ENCODE assay signal across 9 mouse cellular contexts in the genomic region with DNA sequence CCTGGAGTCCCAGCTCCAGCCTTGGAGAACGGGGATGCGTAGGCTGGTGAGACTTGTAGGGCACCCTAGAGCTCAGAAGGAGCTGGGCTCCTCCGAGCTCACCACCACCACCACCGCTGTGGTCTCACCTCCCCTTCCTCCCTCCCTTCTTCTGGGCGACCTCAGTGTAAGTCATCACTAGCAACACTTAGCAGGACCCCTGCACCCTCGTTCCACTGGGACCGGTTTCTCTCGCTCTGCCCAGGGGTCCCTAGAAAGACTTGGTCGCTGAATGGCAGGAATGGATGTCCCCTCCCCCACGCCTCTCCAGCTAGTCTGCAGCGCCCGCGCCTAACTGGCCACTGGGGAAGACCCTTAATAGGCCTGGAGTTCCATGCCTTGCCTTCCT. TPM values are rescaled to one million over a fixed set of nuclear protein-coding genes. Genes with fewer than 3 reads are reported as not detected.
DNase-seq lines count a peak whose midpoint lies in the region; ATAC-seq and TF ChIP-seq lines count a peak whose summit lies in the region.
"Had no signal": no experiment of that assay in that cellular context is flagged by ENCODE, and none has a peak within 500 bp of the region (broad histone marks: within the 10 kb centered on the region; RNA-seq: fewer than 3 reads in every experiment).

No protein-coding gene starts in this region.

- peak overlapping the region; percentile 33 to 42; a peak in 3 of 4 replicates for H3K4me3 ChIP-seq in heart, embryonic 14.5 days (ENCODE audit: control insufficient read depth in 1 of 2, insufficient read depth in 1 of 2, low read depth in 1 of 2, low read length in 2 of 2)
- peak overlapping the region; percentile 98 for H3K4me3 ChIP-seq in cerebellum, adult 2 months (replicated peaks; ENCODE audit: insufficient read depth, low read depth, low read length)
- H3K4me3 ChIP-seq in forebrain, postnatal 0 days (ENCODE audit: low read depth, low read length), result peak overlapping the region; percentile 79
- H3K4me3 ChIP-seq in midbrain, embryonic 15.5 days, result peak overlapping the region; percentile 75

- no peak overlapping the region for H3K27ac ChIP-seq in heart, embryonic 14.5 days (replicated peaks in 1 of 2; ENCODE audit: control insufficient read depth in 1 of 2, insufficient read depth in 1 of 2, low read depth in 2 of 2, low read length in 2 of 2)
- peak overlapping the region; percentile 99 for H3K27ac ChIP-seq in cerebellum, adult 2 months (ENCODE audit: insufficient read depth, low read length)
- H3K27ac ChIP-seq in forebrain, postnatal 0 days (ENCODE audit: low read depth, low read length), result peak overlapping the region; percentile 94
- peak overlapping the region; percentile 92 for H3K27ac ChIP-seq in midbrain, embryonic 15.5 days
- H3K27ac ChIP-seq: liver, embryonic 13.5 days had no signal

- H3K4me1 ChIP-seq in heart, embryonic 14.5 days (ENCODE audit: control insufficient read depth in 2 of 2, insufficient read depth in 2 of 2, low read length in 2 of 2), result peaks cover 12 to 21% of the 10 kb centered on the region in 2 experiments; a peak in 2 of 4 replicates
- H3K4me1 ChIP-seq in cerebellum, adult 2 months (ENCODE audit: control insufficient read depth, insufficient read depth, low read length), result peaks cover 16% of the 10 kb centered on the region
- H3K4me1 ChIP-seq in forebrain, postnatal 0 days (ENCODE audit: insufficient read depth), result peaks cover 25% of the 10 kb centered on the region
- peaks cover 54% of the 10 kb centered on the region for H3K4me1 ChIP-seq in midbrain, embryonic 15.5 days
- H3K4me1 ChIP-seq: liver, embryonic 13.5 days had no signal

- no peaks in the 10 kb centered on the region for H3K36me3 ChIP-seq in heart, embryonic 14.5 days (ENCODE audit: control insufficient read depth, insufficient read depth, low read length)
- no peaks in the 10 kb centered on the region for H3K36me3 ChIP-seq in forebrain, postnatal 0 days (ENCODE audit: insufficient read depth)
- H3K36me3 ChIP-seq in midbrain, embryonic 15.5 days (replicated peaks), result no peaks in the 10 kb centered on the region
- H3K36me3 ChIP-seq: liver, embryonic 13.5 days had no signal

- H3K9me3 ChIP-seq in heart, embryonic 14.5 days (ENCODE audit: control insufficient read depth, low read length), result no peaks in the 10 kb centered on the region
- no peaks in the 10 kb centered on the region for H3K9me3 ChIP-seq in forebrain, postnatal 0 days (ENCODE audit: low read length)
- no peaks in the 10 kb centered on the region for H3K9me3 ChIP-seq in midbrain, embryonic 15.5 days
- H3K9me3 ChIP-seq: liver, embryonic 13.5 days had no signal

- no peak for ATAC-seq in heart, embryonic 14.5 days (ENCODE audit: insufficient number of reproducible peaks, insufficient read depth, low FRiP score, low read depth)
- peak; percentile 49 for ATAC-seq in forebrain, postnatal 0 days
- ATAC-seq in midbrain, embryonic 15.5 days (replicated peaks), result peak; percentile 32

- DNase-seq in heart, adult 18-20 months, result no peak
- DNase-seq in cerebellum, adult 2 months, result peak in 1 of 2 experiments; percentile 66
- peak; percentile 64 for DNase-seq in forebrain, postnatal 0 days
- DNase-seq in spleen, postnatal 14 days (ENCODE audit: low spot score in 2 of 2), result no peak
- DNase-seq in ovary, postnatal 10 days (ENCODE audit: low spot score), result no peak
- no peak for DNase-seq in layer of hippocampus, postnatal 36 days
- DNase-seq: liver, embryonic 13.5 days had no signal

- 5% methylated on average over 10 of the region's 13 CpGs for WGBS in heart, embryonic 14.5 days
- 2% methylated on average over 13 of the region's 13 CpGs for WGBS in cerebellum, adult 2 months
- 7% methylated on average over 13 of the region's 13 CpGs for WGBS in forebrain, postnatal 0 days
- 1% methylated on average over 13 of the region's 13 CpGs for WGBS in midbrain, embryonic 15.5 days

- peaks cover 72% of the 10 kb centered on the region for H3K27me3 ChIP-seq in heart, embryonic 14.5 days (ENCODE audit: control insufficient read depth, insufficient read depth, low read length)
- no peaks in the 10 kb centered on the region for H3K27me3 ChIP-seq in cerebellum, adult 2 months (ENCODE audit: control insufficient read depth, insufficient read depth, low read length)
- H3K27me3 ChIP-seq in forebrain, postnatal 0 days (ENCODE audit: insufficient read depth, low read length), result no peaks in the 10 kb centered on the region; the same call in 1 of the 2 replicates
- H3K27me3 ChIP-seq in midbrain, embryonic 15.5 days (replicated peaks), result 0 out of 2 replicates have a peak, but pooled peaks cover 4% of the 10 kb centered on the region

- no peak overlapping the region for H3K9ac ChIP-seq in heart, embryonic 14.5 days (ENCODE audit: low read length)
- peak overlapping the region; percentile 88 for H3K9ac ChIP-seq in forebrain, postnatal 0 days
- H3K9ac ChIP-seq in midbrain, embryonic 15.5 days, result peak overlapping the region; percentile 85
- H3K9ac ChIP-seq: liver, embryonic 13.5 days had no signal

- peak overlapping the region; percentile 80 for H3K4me2 ChIP-seq in heart, embryonic 14.5 days (ENCODE audit: low read length)
- H3K4me2 ChIP-seq in forebrain, postnatal 0 days (ENCODE audit: low read depth), result peak overlapping the region; percentile 79
- peak overlapping the region; percentile 65 for H3K4me2 ChIP-seq in midbrain, embryonic 15.5 days

- 0 out of 2 replicates have a peak, but pooled peaks have one; percentile 0 for TF ChIP-seq POLR2A in cerebellum, adult 2 months (IDR thresholded peaks at IDR 0.05; ENCODE audit: borderline replicate concordance, insufficient read depth, low read length)

- TF ChIP-seq CTCF in cerebellum, adult 2 months (IDR thresholded peaks at IDR 0.05; ENCODE audit: borderline replicate concordance, insufficient read depth, low read depth, low read length), result no peak
- 0 out of 2 replicates have a peak, but pooled peaks have one; percentile 1 for TF ChIP-seq CTCF in forebrain, postnatal 0 days (IDR thresholded peaks at IDR 0.05; ENCODE audit: low read depth)

RNA-seq across cellular contexts. Expression of gene Rbfox3, which starts 1.6 kb away (rescaled TPM):
- 0.09 and 0.16 TPM in 2 replicates for polyA plus RNA-seq in heart, embryonic 14.5 days (2014; fragmentation: Nextera tagmentation; extraction: Ambion mirVana)
- under 1 TPM in 1 of 2 experiments, not detected in 1; 0.10 TPM for total RNA-seq in heart, adult 18-20 months (2021)
- 163 and 201 TPM in 2 replicates for polyA plus RNA-seq in cerebellum, adult 2 months (2012; rRNA removed)
- 37.3 and 43.7 TPM in 2 replicates for total RNA-seq in forebrain, postnatal 0 days (2014; rRNA removed)
- 72.7 and 82.3 TPM in 2 replicates for polyA plus RNA-seq in forebrain, postnatal 0 days (2015; fragmentation: Nextera tagmentation; extraction: Ambion mirVana)
- polyA plus RNA-seq in midbrain, embryonic 15.5 days (2015; fragmentation: Nextera tagmentation; extraction: Ambion mirVana), result 53.5 and 54.2 TPM in 2 replicates
- 100 to 1,000 TPM; 266 to 269 TPM for total RNA-seq in layer of hippocampus, postnatal 36 days (2021)

Comparison
In these comparisons a context has a peak if more than half of its experiments do, and no peak if none do; other contexts are left out.
1. H3K27ac ChIP-seq: peak in cerebellum, adult 2 months (single experiment), forebrain, postnatal 0 days (single experiment) and midbrain, embryonic 15.5 days (single experiment); none in heart, embryonic 14.5 days (0 of 2).
2. H3K4me3 ChIP-seq: peak in every context shown above with its lines; median percentile 98 in cerebellum, adult 2 months; 79 in forebrain, postnatal 0 days; 75 in midbrain, embryonic 15.5 days; 38 in heart, embryonic 14.5 days.
3. RNA of gene Rbfox3, which starts 1.6 kb away (polyA plus RNA-seq): 163 to 201 TPM in cerebellum, adult 2 months, 72.7 to 82.3 TPM in forebrain, postnatal 0 days and 53.5 to 54.2 TPM in midbrain, embryonic 15.5 days; 0.09 to 0.16 TPM in heart, embryonic 14.5 days; every median in the first group is over 10 times any median in the second.
4. Peak in every context shown above with its lines, with median percentiles within 50 percentile points of each other: H3K4me2 ChIP-seq.